Mouse (Mus musculus): ENCODE measurements around the gene Olfml2a. TPM values are rescaled to one million over a fixed set of nuclear protein-coding genes. Genes with fewer than 3 reads are reported as not detected.
"Not testable (repeated sequence)": the region's sequence is repeated elsewhere in the genome, so short reads cannot be mapped to it uniquely, and the experiment has no call there.

Gene Olfml2a
- polyA plus RNA-seq, 3 experiments from 2014 or later, result 0.12 TPM; not detected in 2

GRCm38 (mm10) chr2:38987371-38987770, 55.6 kb downstream of the Olfml2a start:
- no peak for ATAC-seq

GRCm38 (mm10) chr2:38987803-38988510, 56.2 kb downstream of the Olfml2a start:
- ATAC-seq, result peak; percentile 25

GRCm38 (mm10) chr2:38988929-38989328, 57.2 kb downstream of the Olfml2a start:
- no peak for ATAC-seq

GRCm38 (mm10) chr2:38992004-38992403, 60.2 kb downstream of the Olfml2a start:
- ATAC-seq, result no peak

GRCm38 (mm10) chr2:38992452-38992851, 60.7 kb downstream of the Olfml2a start:
- no peak for ATAC-seq

- peak; percentile 95 for ATAC-seq
Observed at GRCm38 (mm10) chr2:38997386-38998374, 65.9 kb downstream of the Olfml2a start, which contains the start of gene Wdr38. Wdr38 (plus strand) TSS chr2:38997476.

- no peak for ATAC-seq
Observed at GRCm38 (mm10) chr2:38999381-38999780, 67.6 kb downstream of the Olfml2a start.

- ATAC-seq, result no peak
Observed at GRCm38 (mm10) chr2:38999910-39000586, 68.3 kb downstream of the Olfml2a start.

GRCm38 (mm10) chr2:39000587-39000919, 68.8 kb downstream of the Olfml2a start:
- no peak for ATAC-seq

- no peak for ATAC-seq
Observed at GRCm38 (mm10) chr2:39001866-39002265, 70.1 kb downstream of the Olfml2a start.

- no peak for ATAC-seq
Observed at GRCm38 (mm10) chr2:39003106-39003505, 71.3 kb downstream of the Olfml2a start.

GRCm38 (mm10) chr2:39003512-39003911, 71.7 kb downstream of the Olfml2a start:
- no peak for ATAC-seq

GRCm38 (mm10) chr2:39004372-39004771, 72.6 kb downstream of the Olfml2a start:
- no peak for ATAC-seq

GRCm38 (mm10) chr2:39004880-39005435, 73.2 kb downstream of the Olfml2a start, which contains the start of gene Arpc5l:
Arpc5l (plus strand) TSS chr2:39005348.
- ATAC-seq, result peak; percentile 77

GRCm38 (mm10) chr2:39005574-39006079, 73.8 kb downstream of the Olfml2a start, which contains the start of gene Rpl35:
Rpl35 (minus strand) TSS chr2:39005624.
- no peak for ATAC-seq

- ATAC-seq, result no peak
Observed at GRCm38 (mm10) chr2:39006149-39006730, 74.5 kb downstream of the Olfml2a start.

- peak; percentile 62 for ATAC-seq
Observed at GRCm38 (mm10) chr2:39007865-39008264, 76.1 kb downstream of the Olfml2a start.

GRCm38 (mm10) chr2:39008350-39008851, 76.6 kb downstream of the Olfml2a start:
- ATAC-seq, result no peak

- peak; percentile 60 for ATAC-seq
Observed at GRCm38 (mm10) chr2:39008954-39009365, 77.2 kb downstream of the Olfml2a start.

- ATAC-seq, result not testable (repeated sequence)
Observed at GRCm38 (mm10) chr2:39010144-39010543, 78.4 kb downstream of the Olfml2a start.

- ATAC-seq, result no peak
Observed at GRCm38 (mm10) chr2:39011264-39011663, 79.5 kb downstream of the Olfml2a start.

GRCm38 (mm10) chr2:39011971-39012370, 80.2 kb downstream of the Olfml2a start:
- ATAC-seq, result no peak

Data from inflammation-experienced regulatory T-cells, adult 6 months (primary cell).